Mouse (Mus musculus): Measurements from ENCODE around the gene Usmg5. TPM values are rescaled to one million over a fixed set of nuclear protein-coding genes. Genes with fewer than 3 reads are reported as not detected.
"Not testable (repeated sequence)": the region's sequence is repeated elsewhere in the genome, so short reads cannot be mapped to it uniquely, and the experiment has no call there.

The Usmg5 gene
- 100 to 1,000 TPM; 805 to 828 TPM for total RNA-seq (2021)
- long read RNA-seq, transcript Usmg5-201 (4 exons, 362 nt), result major isoform, 518 of 527 reads
- long read RNA-seq, partial matches to known transcripts, result 2 of 527 reads
- long read RNA-seq, other reads (novel, unspliced or antisense), result 5 of 527 reads

DNA sequence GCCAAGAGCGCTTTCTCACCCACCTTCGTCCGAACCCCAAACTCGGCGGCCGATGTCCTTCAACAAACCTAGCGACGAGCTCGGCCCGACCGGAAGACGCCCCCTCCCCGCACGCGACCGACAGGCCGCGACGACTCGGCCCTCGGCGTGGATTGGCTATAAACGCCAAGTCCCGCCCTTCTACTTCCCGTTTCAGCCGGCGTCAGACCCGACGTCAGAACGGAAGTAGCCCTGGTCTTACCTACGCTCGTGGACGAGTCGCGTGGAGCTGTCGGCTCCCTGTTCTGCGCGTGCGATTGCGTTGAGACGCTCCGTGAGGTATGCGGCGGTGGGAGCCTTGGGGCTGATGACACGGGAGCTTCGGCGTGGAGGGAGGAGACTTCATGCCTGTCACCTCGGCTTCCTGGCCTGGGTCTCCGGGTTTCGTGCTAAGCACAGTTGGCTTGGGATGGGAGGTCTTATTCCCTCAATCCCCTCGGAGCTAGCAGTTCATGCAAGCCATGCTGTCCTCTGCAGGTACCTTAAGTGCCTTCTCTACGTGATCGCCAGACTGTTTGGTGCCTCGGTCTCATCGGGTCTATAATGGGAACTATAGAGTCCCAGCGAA, at the start of gene Usmg5, which contains the start of gene Pdcd11:
Usmg5 (minus strand) TSS at position 98 of the 607 bp plus-strand sequence.
Pdcd11 (plus strand) TSS at position 219 of the 607 bp plus-strand sequence.
- DNase-seq (ENCODE audit: low spot score in 2 of 2), result peak; percentile 97

DNA sequence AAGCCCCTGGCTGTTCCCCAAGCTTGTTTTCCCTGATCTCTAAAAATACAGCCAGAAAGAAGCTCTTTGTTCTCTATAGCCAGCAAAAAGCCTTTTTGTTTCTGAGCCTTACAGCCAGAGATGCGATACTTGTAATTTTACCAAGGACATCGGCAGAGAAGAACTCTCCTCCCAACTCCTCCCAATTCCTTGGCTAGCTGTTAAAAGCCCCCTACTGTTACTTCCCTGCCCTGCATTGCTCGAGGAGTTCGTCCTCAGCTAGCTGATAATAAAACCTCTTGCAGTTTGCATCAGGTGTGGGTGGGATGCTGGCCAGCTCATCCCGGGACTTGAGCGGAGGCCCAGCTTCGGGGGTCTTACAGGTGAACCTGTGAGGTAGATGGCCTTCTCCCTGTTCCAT, 49.2 kb upstream of the Usmg5 start:
- DNase-seq (ENCODE audit: low spot score in 2 of 2), result not testable (repeated sequence)

DNA sequence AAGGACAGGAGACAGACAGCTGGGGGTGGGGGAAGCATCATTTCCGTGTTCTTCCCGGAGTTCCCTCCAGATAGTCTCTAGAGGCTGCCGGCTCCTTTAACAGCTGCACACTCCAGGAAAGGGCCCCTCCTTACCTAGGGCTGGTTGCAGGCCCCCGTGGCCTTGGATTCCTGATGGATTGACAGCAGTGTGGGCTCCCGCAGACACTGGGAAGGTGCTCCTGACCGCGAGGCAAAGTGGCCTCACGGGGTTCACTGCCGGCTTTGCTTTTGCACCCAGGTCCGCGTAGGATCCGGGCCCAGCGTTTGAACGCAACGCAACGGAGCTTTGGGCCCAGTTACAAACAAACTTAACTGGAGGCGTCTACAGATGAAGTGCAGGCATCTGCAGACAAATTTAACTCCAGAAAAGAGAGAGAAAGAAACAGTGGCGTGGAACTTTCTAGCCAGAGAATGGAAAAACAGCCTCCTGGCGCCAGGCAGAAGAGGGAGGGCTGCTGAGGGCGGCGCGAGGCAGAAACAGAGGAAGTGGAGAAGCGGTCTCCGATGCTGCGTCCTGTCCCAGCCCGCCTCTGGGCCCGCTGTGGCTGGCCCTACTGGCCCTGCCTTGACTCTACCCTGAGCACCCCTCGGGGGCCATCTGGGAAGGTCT, 47.4 kb upstream of the Usmg5 start, which contains the start of gene Calhm2:
Calhm2 (minus strand) TSS at position 524 of the 651 bp plus-strand sequence.
- peak; percentile 44 to 55 for DNase-seq (ENCODE audit: low spot score in 2 of 2)

DNA sequence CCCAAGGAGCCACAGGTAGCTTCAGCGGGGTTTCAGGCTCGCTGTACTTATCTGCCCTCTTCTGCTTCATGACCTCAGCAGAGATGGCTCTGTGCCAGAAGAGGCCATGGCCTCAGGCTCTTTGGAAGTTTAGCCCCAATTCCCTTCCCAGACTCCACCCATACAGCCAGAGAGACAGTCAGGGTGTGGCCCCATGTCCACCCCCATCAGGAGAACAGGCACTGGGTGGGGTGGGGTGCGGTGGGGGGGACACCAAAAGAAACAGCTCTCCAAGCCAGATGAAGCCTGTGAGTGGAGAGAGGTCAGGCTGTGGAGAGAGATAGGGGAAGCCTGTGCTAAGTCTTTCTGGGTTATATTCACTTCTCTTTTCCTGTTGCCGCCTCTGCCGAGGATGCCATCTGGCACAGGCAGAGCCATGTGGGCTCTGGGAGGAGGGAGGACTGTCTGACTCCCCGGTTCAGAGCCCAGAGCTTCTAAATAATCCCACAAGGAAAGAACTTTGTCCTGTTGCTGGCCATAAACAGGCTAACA, 46.7 kb upstream of the Usmg5 start:
- peak; percentile 38 to 44 for DNase-seq (ENCODE audit: low spot score in 2 of 2)

DNA sequence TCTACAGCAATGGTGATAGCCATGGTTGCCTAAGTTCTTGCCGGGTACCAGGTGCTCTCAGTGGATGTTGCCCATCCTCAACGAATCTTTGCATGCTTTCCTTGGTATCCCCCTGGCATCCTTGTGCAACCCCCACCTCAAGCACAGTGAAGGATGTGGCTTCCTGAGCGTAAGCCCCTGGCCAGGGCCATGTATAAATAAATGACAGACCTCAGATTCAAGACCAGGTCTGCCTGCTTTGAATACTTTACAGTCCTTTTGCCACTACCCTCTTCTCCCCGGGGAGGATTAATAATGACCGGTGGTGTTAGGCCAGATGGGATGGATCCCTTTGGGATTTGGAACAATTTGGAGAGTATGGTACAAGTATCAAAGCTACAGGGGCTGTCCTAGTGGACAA, 45.7 kb upstream of the Usmg5 start:
- DNase-seq (ENCODE audit: low spot score in 2 of 2), result no peak

DNA sequence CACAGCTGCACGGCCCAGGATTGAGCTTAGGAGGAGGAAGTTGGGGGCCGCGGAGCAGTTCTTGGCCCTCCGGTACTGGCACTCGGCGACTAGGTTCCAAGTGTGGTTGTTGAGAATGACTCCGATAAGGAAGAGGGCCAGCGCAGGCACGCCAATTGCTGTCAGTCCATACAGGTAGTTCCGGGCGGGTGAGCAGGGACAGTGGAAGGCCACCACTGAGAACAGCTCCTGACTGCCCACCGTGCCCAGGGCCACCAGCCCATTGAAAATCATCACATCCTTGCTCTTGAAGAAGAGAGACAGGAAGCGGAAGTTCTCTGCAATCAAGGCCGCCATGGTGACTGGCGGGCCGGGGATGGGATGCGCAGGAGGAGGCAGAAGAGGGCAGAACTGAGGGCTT, 45.1 kb upstream of the Usmg5 start:
- DNase-seq (ENCODE audit: low spot score in 2 of 2), result no peak

DNA sequence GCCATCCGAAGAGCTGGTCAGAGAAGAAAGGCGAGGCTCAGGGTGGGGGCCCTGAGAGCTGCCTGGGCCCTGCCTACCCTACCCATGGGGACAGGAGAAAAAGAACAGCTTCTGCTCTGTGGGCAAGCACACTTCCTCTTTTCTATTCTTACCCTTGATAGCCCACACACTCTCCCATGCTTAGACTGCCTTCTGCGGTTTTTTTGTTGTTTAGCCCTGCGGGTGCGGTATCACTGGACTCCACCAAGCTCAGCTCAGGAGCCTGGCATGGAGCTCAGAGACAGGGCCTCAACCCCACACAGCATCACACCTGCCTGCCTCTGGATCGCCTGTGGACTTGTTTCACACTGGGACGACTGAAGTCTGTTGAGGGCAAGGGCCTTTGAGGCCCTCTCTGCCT, 42.7 kb upstream of the Usmg5 start:
- no peak for DNase-seq (ENCODE audit: low spot score in 2 of 2)

DNA sequence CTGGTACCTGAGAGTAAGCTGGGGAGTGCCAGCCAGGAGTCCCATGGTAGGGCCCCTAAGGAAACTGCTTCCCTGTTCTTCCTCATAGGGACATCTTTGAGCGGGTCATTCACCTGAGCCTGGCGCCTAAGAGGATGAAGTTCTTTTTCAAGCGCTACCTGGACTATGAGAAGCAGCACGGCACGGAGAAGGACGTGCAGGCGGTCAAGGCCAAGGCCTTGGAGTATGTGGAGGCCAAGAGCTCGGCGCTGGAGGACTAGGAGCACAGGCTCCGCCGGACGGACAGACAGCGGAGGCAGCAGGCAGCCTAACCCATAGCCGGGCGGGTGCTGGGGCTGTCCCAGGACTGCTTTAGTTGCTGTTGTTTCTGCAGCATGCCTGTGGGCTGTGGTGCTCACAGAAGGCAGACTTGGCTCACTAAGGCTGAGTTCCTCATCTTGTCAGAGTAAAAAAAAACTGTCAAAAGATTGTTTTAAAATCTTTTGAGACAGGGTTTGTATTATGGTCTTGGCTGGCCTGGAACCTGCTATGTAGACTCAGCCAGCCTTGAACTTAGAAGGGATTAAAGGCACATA, 40.2 kb upstream of the Usmg5 start:
- DNase-seq (ENCODE audit: low spot score in 2 of 2), result no peak

DNA sequence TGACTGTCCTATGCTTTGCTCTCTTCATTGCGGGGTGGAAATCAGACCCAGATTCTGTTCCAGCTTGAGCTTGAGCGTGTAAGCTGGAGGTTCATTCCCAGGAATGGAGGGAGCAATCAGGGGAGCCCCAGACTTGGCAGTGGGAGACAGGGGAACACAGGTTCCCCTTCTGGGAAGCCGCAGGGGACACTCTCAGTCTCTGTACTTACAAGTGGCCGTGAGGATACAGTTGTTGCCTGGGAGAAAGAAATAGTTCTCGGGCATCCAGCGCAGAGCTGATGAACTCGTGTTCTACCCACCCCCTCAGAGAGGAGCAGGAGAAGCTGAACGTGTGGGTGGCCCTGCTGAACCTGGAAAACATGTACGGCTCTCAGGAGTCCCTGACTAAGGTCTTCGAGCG, 38.4 kb upstream of the Usmg5 start:
- no peak for DNase-seq (ENCODE audit: low spot score in 2 of 2)

DNA sequence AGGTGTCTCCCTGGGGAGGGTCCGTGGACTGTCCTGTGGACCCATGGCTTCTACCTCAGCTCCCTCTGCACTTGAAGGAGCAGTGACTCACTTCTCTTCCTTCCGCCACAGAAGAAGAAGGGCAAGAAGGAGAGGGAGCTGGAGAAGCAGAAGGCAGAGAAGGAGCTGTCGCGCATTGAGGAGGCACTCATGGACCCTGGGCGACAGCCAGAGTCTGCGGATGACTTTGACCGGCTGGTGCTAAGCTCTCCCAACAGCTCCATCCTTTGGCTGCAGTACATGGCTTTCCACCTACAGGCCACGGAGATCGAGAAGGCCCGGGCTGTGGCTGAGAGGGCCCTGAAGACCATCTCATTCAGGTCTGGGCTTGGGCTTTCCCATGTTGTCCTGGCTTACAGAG, 37.7 kb upstream of the Usmg5 start:
- no peak for DNase-seq (ENCODE audit: low spot score in 2 of 2)

DNA sequence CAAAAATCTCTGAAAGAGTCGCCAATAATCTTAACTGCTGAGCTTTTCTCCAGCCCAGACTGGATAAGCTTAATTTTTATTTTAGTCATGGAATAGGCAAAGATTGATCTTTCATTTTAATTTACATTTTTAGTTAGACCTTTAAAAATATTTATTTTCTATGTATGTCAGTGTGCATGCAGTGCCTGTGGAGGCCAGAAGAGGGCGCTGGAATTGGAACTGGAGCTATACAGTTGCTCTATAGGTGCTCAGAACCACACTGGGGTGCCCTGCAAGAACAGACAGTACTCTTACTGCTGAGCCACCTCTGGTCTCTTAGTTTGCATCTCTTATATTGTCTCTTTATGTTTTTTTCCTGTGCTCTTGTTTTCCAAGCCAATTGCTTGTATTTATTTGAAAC, 32.4 kb upstream of the Usmg5 start:
- no peak for DNase-seq (ENCODE audit: low spot score in 2 of 2)

DNA sequence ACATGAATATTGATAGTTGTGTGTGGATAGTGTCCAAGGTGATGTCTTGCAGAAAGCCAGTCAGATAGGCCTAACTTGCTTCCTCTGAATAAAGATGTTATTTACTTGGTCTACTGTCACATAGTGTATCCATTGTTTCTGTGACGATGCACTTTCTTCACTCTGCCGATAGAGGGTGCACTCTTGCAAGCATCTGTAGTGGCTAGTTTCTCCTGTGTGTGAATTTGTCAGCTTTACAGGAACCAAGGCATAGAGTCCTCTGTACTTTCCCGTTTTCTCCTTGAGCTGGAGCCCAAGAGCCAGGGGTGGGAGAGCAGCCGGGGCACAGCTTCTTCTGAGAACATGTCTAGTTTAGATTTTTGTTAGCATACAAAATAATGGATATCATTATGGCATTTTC, 30.6 kb upstream of the Usmg5 start:
- DNase-seq (ENCODE audit: low spot score in 2 of 2), result no peak

DNA sequence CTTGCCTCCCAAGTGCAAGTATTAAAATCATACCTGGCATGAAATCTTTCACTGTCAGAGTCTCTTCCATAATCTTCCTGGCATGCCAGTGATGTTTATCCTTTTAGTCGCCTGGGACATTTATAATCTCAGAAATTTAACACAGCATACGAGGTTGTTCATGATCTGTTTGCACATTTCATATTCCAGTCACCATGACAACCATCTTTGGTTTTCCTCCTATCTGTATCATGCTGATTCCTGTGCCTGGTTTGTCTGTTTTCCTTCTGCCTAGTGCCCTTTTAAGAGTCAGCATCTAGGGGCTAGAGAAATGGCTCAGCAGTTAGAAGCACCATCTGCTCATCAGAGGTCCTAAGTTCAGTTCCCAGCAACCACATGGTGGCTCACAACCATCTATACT, 28.2 kb upstream of the Usmg5 start:
- no peak for DNase-seq (ENCODE audit: low spot score in 2 of 2)

DNA sequence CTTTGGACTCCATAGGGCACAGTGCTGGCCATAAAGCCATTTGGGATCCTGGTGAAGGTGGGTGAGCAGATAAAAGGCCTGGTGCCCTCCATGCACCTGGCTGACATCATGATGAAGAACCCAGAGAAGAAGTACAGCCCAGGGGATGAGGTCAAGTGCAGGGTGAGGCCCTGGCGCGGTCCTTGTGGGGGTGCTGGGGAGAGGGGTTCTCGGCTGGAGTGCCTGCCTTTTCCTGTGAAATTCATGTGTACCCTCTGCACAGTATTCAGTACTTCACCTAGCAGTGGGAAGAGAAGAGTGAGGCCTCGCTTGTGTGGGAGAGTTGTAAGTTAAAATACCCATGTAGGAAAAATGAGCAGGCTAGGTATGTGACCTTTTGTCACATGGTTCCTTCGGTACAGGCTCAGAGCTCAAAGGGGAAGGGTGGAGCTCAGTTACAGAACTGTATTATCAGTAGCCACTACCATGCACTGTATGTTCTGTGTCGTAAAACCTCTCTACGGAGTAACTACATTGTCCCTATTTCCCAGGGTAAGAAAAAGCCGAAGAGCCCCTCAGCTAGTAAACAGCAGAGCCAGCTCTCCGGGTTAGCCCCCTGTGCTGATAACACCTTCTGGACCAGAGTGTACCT, 14.3 kb upstream of the Usmg5 start:
- DNase-seq (ENCODE audit: low spot score in 2 of 2), result no peak

DNA sequence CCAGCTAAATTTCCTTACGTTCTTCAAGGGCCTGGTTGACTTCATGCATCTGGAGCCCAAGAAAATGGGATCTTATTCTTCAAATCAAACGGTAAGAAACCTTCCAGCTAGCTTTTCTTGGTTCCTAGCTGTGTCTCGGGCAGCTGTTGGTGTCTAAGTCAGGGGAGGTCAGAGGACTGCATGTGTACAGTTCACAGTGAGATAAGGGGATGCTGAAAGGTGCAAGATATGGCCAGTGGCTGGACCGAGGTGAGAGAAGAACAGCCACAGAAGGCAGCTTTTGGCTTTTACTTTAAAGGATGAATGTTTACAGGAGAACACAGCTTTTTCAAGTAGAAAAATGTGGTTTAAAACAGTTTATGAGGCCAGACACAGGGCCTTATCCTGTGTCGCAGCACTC, 10.6 kb upstream of the Usmg5 start:
- no peak for DNase-seq (ENCODE audit: low spot score in 2 of 2)

DNA sequence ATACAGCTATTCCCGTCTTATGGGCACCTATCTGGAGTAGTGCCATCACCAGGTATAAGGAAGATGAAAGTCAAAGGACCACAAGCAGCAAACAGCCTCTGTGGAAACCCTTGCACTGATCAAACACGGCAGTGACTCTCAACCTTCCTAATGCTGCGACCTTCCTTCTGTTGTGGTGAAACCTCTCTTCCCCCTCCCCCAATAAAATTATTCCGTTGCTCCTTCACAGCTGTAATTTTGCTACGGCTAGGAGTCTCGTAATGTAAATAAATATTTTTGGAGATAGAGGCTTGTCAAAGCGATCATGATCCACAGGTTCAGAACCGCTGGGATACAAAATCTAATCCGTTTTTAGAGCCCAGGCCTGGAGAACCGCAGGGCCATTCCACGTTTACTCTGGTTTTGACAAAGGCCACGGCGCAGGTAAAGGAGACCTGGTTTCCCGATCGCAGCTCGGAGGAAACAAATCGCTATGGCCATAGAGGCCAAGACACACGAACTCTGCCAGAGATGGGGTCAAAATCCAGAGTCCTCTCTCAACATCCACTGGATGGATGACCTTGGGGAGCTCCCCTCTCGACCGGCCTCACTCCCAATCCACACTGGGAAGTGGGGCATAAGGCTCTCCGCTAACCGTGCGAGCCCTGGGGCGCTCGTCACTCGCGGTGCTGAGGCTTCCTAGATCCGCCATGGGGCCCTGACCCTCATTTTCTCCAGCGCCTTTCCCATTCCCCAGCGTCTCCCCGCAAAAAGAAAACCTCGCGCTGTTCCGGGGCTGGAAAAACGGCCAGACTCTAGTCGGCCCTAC, 525 bp downstream of the Usmg5 start:
- no peak for DNase-seq (ENCODE audit: low spot score in 2 of 2)

DNA sequence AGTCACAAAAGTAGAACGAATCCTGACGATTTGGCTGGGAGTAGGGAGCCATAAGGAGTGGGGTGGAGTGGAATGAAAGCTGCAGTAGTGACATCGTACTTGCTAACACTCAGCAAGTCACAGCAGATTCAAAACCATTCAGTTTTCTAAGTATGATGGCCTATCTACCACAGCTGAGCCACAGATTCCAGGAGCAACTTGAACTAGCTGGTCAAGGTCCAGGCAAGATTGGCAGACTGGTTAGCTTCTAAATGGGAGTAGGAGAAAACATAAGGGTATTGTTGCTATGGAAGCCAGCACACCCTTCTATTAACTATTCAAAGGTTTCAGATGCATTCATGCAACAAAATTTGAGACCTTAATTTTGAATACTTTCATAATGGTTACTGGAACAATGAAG, 2.2 kb downstream of the Usmg5 start:
- no peak for DNase-seq (ENCODE audit: low spot score in 2 of 2)

DNA sequence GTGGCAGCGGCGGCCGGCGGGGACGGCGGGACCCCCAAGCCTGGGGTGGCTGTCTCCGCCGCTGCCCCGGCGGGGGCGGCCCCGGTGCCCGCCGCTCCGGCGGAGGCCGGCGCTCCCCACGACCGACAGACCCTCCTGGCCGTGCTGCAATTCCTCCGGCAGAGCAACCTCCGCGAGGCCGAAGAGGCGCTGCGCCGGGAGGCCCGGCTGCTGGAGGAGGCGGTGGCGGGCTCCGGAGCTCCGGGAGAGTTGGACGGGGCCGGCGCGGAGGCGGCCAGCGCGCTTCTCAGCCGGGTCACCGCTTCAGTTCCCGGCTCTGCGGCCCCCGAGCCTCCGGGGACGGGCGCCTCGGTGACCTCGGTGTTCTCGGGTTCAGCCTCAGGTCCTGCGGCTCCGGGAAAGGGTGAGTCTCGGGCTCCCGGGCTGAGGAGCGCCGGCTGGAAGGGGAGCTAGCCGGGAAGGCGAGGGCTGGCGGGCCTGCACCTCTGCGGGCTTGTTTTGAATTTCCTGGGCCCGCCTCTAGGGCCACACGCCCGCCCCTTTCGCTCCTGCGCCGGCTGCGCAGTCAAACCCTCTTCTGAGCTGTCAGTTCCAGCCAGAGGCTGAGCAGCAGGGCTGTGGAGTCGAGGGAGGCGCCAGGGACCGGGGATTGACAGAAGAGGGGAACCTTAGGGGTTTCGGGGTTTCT, 22.4 kb downstream of the Usmg5 start:
- peak; percentile 79 to 83 for DNase-seq (ENCODE audit: low spot score in 2 of 2)

DNA sequence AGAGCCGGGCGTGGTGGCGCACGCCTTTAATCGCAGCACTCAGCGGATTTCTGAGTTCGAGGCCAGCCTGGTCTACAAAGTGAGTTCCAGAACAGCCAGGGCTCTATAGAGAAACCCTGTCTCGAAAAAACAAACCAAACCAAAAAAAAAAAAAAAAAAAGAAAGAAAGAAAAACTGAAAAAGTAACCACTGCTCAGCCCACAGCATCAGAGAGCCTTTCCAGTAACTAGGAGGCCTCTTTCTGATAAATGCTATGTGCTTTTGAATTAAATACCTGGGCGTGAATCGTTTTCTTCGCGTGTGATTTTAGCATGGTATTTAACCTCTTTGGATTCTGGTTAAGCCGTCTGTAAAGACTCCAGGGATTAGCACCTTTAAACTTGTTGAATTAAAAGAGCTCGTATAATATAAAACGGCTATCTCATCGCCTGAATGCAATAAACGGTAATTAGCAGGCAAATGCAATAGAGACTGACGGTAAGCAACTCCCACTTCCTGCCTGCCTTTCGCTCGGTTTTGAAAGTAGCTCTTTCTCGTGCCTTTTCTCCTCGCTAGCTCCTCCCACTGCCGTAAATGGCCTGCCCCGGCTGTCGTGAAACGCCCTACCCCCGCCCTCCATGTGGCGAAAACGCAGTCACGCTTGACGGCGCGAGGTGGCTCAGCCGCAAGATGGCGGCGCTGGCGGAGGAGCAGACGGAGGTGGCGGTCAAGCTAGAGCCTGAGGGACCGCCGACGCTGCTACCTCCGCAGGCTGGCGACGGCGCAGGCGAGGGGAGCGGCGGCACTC, 23.2 kb downstream of the Usmg5 start, which contains the start of gene Taf5:
Taf5 (plus strand) TSS at position 651 of the 787 bp plus-strand sequence.
- DNase-seq (ENCODE audit: low spot score in 2 of 2), result peak; percentile 98 to 99

Measured in layer of hippocampus, postnatal 10 days (tissue).